Mouse (Mus musculus) adrenal gland, postnatal 14 days (tissue): ENCODE data around the gene Naa16. TPM values are rescaled to one million over a fixed set of nuclear protein-coding genes. Genes with fewer than 3 reads are reported as not detected.

Experiments
- DNase-seq: peaks from one replicate; pipeline ENCODE4 v3.0.0; 2021; ENCODE audit warnings: mixed read lengths
- total RNA-seq: library from RNA; stranded (reverse); gene quantifications from 2 replicates; pipeline ENCODE4 v1.2.3, GENCODE M21; 2021

Gene Naa16
- total RNA-seq, 1 experiment from 2014 or later = 22.5 TPM

DNA sequence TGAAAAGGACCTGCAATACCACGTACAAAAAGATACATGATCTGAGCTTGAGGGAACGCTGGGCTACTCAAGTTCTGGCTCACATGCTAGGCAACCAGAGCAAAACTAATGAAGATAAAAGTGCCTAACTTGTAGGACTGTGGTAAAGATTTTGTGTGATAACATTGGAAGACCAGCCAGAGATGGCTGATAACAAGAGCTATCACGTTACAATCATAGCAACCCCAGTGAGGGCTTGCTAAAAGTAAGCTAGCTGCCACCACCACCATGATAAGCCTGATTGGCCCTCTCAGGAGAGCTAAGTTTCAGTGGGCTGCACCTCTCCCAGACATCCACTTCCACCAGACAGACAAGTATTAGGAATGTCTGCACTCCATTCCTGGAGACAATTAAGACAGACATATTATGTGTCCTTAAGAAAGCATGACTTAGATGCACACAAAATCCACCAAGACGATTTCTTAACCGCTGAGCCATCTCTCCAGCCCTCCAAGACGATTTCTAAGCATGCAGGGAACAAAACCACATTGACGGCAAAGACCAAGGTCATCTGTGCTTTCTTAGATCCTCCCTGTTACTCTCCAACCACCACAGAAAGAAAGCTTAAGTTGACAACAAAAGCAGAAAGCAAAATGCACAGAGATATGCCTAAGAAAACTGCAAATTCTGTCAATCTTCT is 92.1 kb downstream of the Naa16 start:
- peak; percentile 2 for DNase-seq

DNA sequence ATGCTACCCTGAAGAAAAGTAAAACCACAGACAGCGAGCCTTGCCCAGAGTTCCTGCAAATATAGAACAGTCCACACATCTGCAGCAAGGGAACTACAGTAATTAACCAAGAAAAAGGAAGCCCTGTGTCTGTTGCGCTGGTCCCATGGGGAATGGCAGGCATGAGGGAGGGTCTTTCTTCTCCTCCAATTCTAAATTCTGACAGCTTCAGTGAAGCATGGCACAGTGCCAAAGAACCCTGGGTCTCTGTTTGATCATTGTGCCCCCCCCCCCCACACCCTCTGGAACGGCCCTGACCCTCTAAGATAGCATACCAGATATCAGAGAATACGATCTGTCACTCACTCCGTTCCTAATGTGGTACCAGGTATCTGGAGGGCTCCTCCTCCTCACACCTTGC is 93.7 kb downstream of the Naa16 start:
- peak; percentile 20 for DNase-seq

DNA sequence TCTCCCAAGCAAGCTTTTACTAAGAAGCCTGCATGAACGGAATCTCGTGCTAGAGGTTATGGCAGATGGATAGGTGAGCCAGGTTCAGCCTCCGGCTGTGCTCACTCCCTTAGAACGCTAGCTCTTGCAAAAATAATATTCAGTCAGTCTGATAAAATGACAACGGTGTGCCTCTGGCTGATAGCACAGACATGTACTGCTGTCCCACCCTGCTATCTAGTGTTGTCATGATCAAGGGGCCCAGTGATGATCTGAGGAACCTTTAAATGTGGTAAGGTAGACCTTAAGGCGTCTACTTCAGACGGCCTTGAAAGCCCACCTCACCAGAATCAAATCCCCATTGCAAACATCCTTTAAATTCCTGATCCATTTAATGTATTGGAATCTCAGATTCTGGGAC is 94.4 kb downstream of the Naa16 start:
- DNase-seq = peak; percentile 4

DNA sequence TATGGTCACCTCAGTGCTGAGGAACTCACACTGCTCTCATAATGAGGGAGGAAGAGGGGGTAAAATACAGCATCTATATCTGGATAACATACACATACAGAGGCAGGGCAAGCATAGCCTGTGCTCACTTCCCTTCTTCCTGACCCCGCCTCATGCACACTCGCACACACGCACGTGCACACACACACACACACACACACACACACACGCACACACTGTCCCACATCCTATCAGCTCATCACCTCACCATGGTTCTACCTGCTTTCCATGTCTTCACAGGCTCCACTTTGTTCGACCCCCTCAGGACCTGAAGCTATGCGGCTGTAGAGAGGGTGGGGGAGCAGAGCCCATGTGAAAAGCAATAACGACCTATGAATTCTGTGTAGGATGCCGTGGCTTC is 95.0 kb downstream of the Naa16 start:
- DNase-seq = peak; percentile 3

DNA sequence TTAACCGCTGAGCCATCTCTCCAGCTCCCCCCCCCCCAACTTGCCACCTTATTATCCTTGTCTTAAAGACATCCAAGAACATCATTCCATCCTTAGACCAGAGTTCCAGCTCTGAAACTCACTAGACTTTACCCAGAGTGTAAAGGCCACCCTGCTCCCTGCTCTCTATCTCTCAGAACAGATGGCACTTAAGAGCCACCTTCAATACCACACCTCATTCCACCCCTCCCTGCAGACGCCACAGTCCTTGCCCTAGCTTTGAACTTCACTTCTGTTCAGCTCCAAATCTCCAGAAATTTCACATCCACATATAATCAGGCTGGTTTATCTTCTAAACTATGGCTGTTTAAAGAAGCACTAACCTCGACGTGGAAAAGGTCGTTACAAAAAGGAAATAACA is 95.6 kb downstream of the Naa16 start:
- peak; percentile 4 for DNase-seq

DNA sequence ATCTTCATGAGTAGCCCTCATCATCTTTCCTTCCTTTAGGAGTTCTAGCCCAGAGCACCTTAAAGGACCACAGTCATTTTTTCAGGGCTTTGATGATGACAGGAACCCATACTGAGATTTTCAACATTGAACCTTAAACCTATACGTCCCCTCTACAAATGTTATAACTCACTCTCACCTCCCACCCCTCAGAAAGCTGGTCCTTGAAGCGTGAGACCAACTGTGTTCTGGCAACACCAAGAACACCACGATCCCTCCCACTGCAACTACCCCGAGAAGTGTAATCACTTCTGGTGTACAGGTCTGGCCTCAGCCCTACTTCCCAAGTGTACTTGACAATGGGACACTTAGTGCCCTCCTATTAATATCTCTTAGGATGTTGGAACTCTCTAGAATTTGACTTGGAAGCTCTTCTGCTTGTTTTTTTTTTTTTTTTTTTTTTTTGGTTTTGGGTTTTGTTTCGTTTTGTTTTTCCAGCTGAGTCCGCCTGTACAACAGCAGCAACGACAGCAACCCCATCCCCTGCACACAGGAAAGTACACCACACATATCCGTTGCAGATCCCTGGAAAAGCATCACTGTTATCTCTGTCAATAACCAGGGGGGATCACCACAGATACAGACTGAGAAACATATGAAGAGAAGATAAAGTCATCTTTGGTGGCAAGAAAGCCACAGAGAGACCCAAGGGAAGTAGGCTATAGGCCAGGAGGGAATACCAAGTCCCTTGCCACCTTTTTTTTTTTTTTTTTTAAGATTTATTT is 96.3 kb downstream of the Naa16 start:
- peak; percentile 4 for DNase-seq

DNA sequence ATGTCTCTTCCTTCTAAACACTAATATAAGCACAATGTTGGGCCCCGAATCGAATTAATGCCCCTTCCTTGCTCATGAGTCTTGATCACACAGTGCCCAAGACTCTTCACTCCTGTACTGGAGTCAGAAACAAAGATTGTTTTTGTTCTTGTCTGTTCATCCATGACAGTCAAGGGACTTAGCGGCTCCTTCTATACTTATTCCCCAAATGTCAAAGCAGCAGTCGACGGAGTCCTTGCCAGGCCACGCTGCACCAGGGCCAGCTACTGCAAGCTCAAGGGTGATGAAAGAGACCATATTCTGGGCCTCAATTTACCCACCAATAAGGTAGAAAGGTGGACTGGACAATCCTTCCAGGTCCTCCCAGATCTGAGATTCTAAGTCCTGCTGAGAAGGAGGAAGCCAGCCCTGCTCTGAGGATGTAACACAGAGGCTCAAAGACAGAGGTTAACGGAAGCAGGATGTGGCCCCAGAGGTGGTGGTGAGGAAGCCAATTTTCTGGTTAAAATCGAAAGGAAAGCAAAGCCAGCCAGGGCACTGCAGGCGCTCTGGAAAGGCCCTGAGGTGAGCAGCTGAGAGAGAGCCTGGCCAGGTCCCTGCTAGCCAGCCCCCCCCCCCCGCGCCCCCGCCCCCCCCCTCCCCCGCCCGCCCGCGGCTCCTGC is 97.3 kb downstream of the Naa16 start:
- peak; percentile 61 for DNase-seq

DNA sequence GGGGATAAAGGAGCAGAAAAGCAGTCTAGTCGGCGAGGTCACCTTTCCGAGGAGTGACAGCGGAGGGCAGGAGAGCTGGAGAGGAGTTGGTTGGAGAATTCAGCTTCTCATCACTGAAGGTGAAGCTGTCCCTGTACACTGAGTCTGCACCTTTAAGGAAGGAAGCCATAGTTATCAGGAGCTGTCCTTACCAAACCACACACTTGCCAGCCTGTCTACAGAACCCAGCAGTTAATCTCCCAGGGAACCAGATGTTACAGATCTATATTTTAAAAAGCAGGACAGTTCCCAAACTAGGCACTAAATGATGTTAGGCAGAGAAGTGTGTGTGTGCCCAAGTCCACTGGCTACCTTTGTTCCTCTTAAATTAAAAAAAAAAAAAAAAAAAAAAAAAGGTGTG is 98.9 kb downstream of the Naa16 start:
- DNase-seq = no peak

DNA sequence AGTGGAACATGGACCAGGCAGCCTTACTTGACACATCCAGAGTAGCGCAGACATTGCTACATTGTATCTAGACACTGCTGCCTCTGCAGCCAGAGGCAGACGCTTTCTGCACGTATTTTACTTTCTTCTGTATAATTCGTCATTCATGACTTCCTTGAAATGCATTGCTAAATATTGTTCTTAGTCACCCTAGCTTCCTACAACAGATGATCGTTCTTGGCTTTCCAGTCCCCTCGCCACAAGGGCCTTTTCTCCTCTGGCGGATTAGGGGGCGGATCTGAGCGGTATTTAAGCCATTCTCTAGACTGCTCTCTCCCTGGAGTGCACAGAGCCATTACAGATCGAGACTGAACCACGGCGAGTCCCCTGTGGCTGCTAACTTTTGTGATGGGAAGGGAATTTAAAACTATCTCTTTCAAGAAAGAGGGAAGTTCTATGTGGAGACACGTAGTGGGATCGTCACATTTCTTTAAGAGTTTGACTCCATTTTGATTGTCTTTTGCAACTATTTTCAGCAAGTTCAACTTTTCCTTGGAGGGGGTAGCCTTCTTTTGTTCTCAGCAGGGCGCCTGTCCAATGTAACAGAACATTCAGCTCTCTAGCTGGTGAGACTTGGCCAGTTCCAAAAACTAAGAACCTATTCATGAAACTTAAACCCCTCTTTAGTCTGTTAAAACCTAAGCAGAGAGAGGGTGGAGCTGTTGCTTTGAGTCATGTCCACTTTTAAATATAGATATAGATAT is 99.7 kb downstream of the Naa16 start:
- no peak for DNase-seq

DNA sequence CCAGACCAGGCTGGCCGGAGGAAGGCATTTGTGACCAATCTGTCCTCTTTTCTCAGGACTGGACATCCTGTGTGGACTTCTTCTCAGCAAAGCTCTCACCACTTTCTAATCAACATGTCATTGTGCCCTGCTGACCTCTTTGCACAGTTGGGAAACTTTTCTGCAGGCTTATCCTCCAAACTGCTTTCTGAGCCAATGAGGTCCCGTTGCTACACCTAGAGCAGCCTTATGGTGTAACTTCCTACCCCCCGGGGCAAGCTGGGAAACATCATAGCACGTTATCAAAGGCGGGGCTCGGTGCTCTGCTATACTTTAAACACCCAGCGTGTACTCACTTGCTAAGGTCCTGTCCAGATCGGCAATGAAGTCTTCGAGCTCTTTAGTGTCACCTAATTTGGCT is 100.7 kb downstream of the Naa16 start:
- peak; percentile 67 for DNase-seq

DNA sequence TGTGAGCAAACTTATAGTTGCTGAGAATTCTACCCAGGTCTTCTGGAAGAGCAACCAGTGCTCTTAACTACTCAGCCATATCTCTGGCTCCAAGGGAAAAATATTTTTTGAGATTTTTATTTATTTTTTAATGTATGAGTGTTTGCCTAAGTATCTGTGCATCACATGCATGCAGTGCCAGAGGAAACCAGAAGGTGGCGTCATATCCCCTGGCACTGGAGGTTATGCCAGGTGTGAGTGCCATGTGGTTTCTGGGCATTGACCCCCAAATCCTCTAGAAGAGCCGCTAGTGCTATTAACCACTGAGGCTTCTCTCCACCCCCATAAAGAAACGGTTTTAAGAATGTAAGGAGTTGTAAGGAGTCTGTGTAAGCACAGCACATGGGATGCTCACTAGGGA is 102.3 kb downstream of the Naa16 start:
- no peak for DNase-seq

DNA sequence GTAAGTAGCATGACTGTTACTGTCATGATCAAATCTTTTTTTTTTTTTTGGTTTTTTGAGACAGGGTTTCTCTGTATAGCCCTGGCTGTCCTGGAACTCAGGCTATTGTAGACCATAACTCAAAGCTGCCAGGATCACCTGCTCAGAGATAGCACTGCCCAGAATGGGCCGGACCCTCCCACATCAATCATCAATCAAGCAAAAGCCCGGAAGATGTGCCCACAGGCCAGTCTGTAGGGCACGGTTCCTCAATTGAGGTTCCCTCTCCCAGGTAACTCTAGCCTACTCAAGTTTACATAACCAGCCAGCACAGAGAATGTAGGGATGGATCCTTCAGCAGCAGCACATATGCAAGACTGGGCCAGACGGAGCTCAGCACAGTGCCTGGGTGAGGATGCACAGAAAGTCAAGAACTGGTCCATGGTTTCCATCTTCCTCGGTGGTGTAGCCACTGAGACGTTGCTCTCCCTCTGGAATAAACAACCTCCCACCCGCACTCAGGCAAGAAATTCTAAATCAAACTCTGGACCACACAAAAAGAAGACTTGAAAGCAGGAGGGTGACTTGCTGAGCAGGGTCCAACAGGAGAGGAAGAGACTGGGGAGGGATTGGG is 103.2 kb downstream of the Naa16 start:
- DNase-seq = no peak

DNA sequence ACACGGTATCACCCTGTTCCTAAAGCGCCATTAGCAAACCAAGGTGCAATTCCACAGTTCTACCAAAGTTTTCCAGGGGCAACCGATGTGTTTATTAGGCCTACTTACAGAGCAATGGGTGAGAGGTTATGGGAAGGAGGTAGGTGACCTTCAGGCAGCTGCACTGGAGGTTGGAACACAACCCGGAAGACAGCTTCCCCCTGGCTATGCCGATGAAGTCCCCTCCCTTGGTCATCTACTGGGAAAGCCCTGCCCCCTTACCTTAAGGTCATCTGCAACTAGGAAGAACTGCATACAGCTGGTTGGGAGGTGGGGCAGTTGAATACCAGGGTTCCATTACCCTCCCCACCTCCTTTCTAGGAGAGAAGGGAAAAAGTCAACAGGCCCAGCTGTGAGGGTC is 105.0 kb downstream of the Naa16 start:
- no peak for DNase-seq

DNA sequence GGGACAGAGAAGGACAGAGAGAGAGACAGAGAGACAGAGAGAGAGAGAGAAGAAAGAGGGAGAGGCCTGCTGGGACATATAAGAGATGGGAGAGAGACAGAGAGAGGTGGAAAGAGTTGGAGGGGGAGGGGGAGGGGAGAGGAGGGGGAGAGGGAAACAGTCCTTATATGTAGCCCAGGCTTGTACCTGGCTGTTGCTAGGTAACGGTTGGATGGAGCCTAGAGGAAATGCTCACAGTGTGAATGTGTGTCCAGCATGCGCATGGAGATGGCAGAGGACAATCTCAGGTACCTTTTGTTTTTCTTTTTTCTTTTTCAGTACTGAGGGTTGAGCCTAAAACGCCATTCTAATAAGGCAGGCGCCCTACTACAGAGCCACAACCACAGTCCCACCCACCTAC is 106.0 kb downstream of the Naa16 start:
- DNase-seq = no peak

DNA sequence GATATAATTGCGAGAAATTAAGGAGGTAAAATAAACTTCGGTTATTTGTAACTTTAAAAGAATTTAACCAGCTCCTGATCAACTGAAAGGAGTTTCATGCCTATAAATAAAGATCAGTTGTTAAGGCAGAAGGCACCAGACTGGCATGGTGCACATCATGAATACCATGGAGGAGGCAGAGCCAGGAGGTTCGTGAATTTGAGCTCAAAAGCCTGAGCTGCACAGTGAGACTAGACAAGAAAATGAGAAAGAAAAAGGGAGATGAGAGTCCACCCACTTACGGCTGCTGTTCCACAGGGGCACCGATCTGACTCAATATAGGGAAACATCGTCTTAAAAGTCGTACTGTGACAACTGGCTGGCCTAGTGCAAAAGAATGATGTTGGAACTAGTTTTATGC is 106.6 kb downstream of the Naa16 start:
- no peak for DNase-seq

DNA sequence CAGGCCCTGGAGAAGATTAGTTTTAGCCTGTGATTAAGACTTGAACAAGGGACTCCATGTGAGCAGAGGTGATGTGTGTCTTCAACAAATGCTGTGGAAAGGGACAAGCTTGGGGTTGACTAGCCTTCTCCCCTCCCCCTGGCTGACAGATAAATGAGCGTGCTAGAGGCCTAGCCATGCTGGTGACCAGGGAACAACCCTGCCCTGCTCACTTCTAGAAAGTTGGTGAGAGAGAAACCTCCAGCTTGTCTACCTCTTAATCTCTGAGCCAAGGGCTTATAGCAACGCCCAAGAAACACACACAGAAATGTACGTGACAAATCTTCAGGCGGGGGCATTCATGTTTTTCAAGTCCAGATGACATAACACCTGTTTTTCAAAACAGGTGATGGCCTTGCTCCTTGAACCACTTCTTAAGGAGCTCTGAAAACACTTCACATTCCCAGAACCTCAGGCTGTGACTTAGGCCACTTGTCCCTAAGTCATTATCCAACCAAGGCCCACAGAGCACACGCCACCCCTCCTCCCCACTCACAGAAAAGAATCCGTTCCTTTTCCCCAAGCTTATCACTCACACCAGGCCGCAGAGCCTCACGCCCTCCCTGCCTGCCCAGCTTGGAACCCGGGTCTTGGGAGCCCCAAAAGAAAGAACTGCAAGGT is 108.6 kb downstream of the Naa16 start:
- no peak for DNase-seq

DNA sequence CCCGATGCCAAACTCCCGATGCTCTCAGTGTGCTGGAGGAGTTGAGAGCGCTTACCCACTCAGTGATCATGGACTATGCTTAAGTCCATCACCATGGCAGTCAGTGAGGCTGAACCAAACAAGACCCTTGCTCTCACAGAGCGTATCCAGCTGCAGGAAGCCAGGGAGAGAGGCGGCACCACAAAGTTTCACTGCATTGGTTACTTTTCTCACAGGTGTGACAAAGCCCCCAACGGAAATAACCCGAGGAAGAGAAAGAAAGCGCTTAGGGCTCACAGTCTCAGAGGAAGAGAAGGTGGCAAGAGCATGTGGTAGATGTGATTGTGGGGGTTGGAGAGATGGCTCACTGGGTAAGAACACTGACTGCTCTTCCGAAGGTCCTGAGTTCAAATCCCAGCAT is 110.1 kb downstream of the Naa16 start:
- no peak for DNase-seq

DNA sequence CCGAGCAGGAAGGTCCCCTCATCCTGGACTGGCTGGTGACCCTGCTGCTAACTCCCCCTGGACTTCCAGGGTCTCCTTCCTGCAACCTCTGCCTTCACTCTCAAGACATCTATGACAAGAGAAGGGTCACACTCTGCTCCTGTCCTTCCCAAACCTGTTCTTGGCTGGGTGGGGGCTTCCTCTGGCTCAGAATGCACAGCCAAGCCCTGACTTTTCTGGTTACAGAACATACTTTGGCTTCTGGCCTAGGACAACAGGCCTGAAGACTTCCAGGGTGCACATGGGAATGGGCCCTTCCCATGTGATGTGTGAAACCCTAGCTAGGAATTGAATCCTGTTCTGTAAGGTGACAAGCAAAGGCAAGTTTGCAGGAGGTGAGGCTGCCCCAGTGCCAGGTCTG is 111.1 kb downstream of the Naa16 start:
- peak; percentile 60 for DNase-seq

DNA sequence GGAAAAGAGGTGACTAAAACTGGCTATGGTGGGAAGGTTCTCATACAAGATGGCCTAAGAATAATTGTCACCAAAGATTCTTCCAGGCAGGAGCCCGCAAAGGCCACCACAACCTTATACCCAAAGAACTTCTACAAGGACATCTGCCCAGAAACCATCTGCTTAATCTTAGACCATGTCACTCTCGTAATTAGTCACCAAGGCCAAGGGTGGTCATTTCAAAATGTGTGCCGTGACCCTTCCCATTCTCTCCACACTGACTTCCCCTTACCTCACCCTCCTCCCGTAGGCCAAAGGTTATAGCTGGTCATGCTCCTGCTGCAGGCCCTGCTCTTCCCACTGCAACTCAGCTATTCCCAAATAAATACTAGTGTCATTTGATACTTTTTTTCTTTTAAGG is 111.7 kb downstream of the Naa16 start:
- DNase-seq = no peak

DNA sequence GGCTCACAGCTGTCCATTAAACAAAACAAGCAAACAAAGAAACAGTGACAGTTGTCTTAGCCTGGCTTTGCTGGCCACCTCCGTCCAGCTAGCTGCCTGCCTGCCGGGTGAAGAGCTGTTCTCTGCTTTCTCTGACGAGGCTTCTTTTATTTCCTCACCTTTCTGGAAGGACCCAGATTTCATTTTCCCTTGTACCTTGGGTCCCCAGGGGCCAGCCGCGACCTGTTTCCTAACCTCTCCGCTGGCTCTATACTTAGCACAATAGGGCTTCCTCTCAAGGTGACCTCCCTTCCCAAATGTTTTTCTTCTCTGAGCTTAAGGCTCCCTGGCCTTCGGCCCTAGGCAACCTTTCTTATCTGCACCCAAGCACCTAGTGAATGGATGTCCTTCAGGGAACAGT is 112.7 kb downstream of the Naa16 start:
- peak; percentile 83 for DNase-seq

DNA sequence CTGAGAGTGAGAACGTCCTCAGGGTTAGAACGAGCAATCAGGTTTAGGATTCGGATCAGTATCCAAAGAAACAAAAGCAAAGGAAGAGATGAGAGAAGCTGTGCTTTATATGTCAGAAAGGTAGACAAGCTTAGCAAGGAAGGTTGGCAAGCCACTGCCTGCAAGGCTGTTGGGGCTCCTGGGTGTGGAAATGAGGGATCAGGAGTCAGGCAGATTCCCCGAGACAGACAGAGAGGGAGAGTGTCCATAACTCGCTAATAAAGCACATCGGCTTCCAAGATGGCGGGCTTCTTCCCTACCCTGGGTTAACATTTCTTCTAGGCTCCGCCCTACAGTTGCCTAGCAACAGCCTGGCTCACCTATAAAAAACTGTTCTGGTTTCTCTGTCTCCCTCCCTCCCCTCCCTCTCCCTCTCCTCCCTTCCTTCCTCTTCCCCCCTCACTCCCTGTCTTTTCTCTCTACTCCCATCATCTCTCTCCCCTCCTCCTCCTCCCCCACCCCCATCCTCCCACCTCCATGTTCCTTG is 114.6 kb downstream of the Naa16 start:
- DNase-seq = no peak

DNA sequence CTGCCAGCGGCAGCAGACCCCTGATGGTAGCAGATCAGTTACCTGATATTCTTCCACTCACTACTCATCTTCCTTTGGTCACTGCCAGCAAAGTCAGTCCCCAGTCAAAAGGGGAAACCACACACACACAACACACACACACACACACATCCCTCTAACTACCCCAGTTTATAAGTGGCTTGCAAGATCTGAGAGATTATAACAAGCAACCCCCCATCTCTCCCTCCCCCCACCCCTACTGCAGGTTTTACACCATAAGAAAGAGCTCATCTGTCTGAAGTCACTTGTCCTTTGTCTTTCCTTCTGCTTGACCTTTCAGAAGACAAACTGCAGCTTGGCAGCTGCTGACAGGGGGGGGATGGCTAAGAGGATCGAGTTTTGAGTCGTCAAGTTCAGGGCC is 115.1 kb downstream of the Naa16 start:
- no peak for DNase-seq
